Mouse (Mus musculus) neural tube, embryonic 13.5 days (tissue): ENCODE data around the gene 4930544G11Rik. TPM values are rescaled to one million over a fixed set of nuclear protein-coding genes. Genes with fewer than 3 reads are reported as not detected.
A peak's percentile ranks its signal among the peaks of the same experiment; 100 is the strongest.

ENCODE experiments used
- ATAC-seq: fragments of 200-750 bp; cut with Nextera tagmentation; 2 replicates; pipeline ENCODE4 v1.8.0; 2017; ENCODE audit warnings: low read depth, mild to moderate bottlenecking, moderate TSS enrichment, moderate library complexity
- H3K27ac ChIP-seq: fragments of 300-500 bp; sonication (generic); replicated peaks from 2 replicates; pipeline ENCODE4 v1.5.1; 2015; ENCODE audit warnings: moderate library complexity, mild to moderate bottlenecking, inconsistent platforms
- H3K27me3 ChIP-seq: fragments of 300-500 bp; sonication (generic); 2 replicates; pipeline ENCODE4 v1.6.1; 2015; ENCODE audit warnings: mild to moderate bottlenecking, inconsistent platforms
- H3K36me3 ChIP-seq: fragments of 300-500 bp; sonication (generic); 2 replicates; pipeline ENCODE4 v1.6.1; 2015; ENCODE audit warnings: mild to moderate bottlenecking, inconsistent platforms
- H3K4me1 ChIP-seq: fragments of 300-500 bp; sonication (generic); replicated peaks from 2 replicates; pipeline ENCODE4 v1.6.1; 2015; ENCODE audit warnings: inconsistent platforms
- H3K4me2 ChIP-seq: fragments of 300-500 bp; sonication (generic); 2 replicates; pipeline ENCODE4 v1.6.1; 2015; ENCODE audit warnings: inconsistent platforms, mild to moderate bottlenecking, moderate library complexity
- H3K4me3 ChIP-seq: fragments of 300-500 bp; sonication (generic); 2 replicates; pipeline ENCODE4 v1.5.1; 2015; ENCODE audit warnings: mild to moderate bottlenecking, inconsistent platforms
- H3K9ac ChIP-seq: fragments of 300-500 bp; sonication (generic); 2 replicates; pipeline ENCODE4 v1.6.1; 2015; ENCODE audit warnings: moderate library complexity, mild to moderate bottlenecking, inconsistent platforms
- H3K9me3 ChIP-seq: fragments of 300-500 bp; sonication (generic); 2 replicates; pipeline ENCODE4 v1.6.1; 2016; ENCODE audit warnings: inconsistent platforms
- WGBS: fragments of 180-500 bp; shearing (Covaris S2); methylation state at CpG from one replicate; pipeline ENCODE4 v1.1.7; 2015; 5-methylcytosine and 5-hydroxymethylcytosine counted together
- polyA plus RNA-seq: library from polyadenylated mRNA; unstranded; fragments of >200 nt; fragmentation: Nextera tagmentation; extraction: Ambion mirVana; gene quantifications from 2 replicates; pipeline ENCODE4 v1.2.1, GENCODE M21; 2015

The 4930544G11Rik gene
- polyA plus RNA-seq: not detected in 2 replicates

- Histone ChIP-seq H3K36me3 (no peaks in the 10 kb centered on the region), H3K9me3 (no peaks in the 10 kb centered on the region; the same call in 1 of the 2 replicates), H3K27ac (no peak within 1 kb of the TSS), H3K4me2 (no peak within 1 kb of the TSS), H3K4me3 (no peak within 1 kb of the TSS), H3K4me1 (no peaks in the 10 kb centered on the region), H3K9ac (no peak within 1 kb of the TSS), H3K27me3 (no peaks in the 10 kb centered on the region)
- WGBS: 96% methylated on average over 10 of the region's 10 CpGs
- no peak for ATAC-seq
Observed at GRCm38 (mm10) chr6:65952309-65952708, at the start of gene 4930544G11Rik. Gene 4930544G11Rik, plus strand, starts transcription at chr6:65952609.

GRCm38 (mm10) chr6:65906657-65907182, 45.7 kb upstream of the 4930544G11Rik start:
- ATAC-seq: no peak
- Histone ChIP-seq H3K36me3 (0 out of 2 replicates have a peak, but pooled peaks cover 5% of the 10 kb centered on the region), H3K9me3 (no peaks in the 10 kb centered on the region), H3K27ac (no peak overlapping the region), H3K4me3 (no peak overlapping the region), H3K9ac (no peak overlapping the region), H3K4me1 (no peaks in the 10 kb centered on the region), H3K4me2 (no peak overlapping the region), H3K27me3 (no peaks in the 10 kb centered on the region)
- 91% methylated on average over 2 of the region's 2 CpGs for WGBS

GRCm38 (mm10) chr6:65915421-65915820, 37.0 kb upstream of the 4930544G11Rik start:
- 48% methylated on average over 5 of the region's 5 CpGs for WGBS
- H3K36me3 ChIP-seq: no peaks in the 10 kb centered on the region
- no peak overlapping the region for H3K9ac ChIP-seq
- no peak overlapping the region for H3K4me3 ChIP-seq
- no peaks in the 10 kb centered on the region for H3K4me1 ChIP-seq
- H3K4me2 ChIP-seq: no peak overlapping the region
- peaks cover under 1% of the 10 kb centered on the region; the same call in 1 of the 2 replicates for H3K27me3 ChIP-seq
- no peak for ATAC-seq
- no peak overlapping the region for H3K27ac ChIP-seq
- H3K9me3 ChIP-seq: no peaks in the 10 kb centered on the region

- ATAC-seq: no peak
- Histone ChIP-seq H3K4me3 (no peak overlapping the region), H3K27ac (no peak overlapping the region), H3K36me3 (no peaks in the 10 kb centered on the region), H3K4me2 (no peak overlapping the region), H3K9me3 (no peaks in the 10 kb centered on the region), H3K9ac (no peak overlapping the region), H3K27me3 (peaks cover 14% of the 10 kb centered on the region), H3K4me1 (peaks cover 17% of the 10 kb centered on the region)
- 86% methylated on average over 3 of the region's 3 CpGs for WGBS
Observed at GRCm38 (mm10) chr6:65921703-65922102, 30.7 kb upstream of the 4930544G11Rik start.

- Histone ChIP-seq H3K4me3 (no peak overlapping the region), H3K4me2 (no peak overlapping the region), H3K4me1 (peaks cover 17% of the 10 kb centered on the region), H3K27ac (no peak overlapping the region), H3K9me3 (no peaks in the 10 kb centered on the region), H3K9ac (no peak overlapping the region), H3K36me3 (no peaks in the 10 kb centered on the region), H3K27me3 (peaks cover 14% of the 10 kb centered on the region)
- whole genome bisulfite sequencing: 10% methylated on average over 4 of the region's 4 CpGs
- peak; percentile 51; the same call in 1 of the 2 replicates for ATAC-seq
Observed at GRCm38 (mm10) chr6:65923501-65924084, 28.8 kb upstream of the 4930544G11Rik start.

- peak; percentile 68 for ATAC-seq
- no peak overlapping the region for H3K9ac ChIP-seq
- no peak overlapping the region for H3K4me3 ChIP-seq
- no peaks in the 10 kb centered on the region for H3K9me3 ChIP-seq
- H3K27me3 ChIP-seq: peaks cover 15% of the 10 kb centered on the region
- peaks cover 17% of the 10 kb centered on the region for H3K4me1 ChIP-seq
- 60% methylated on average over 3 of the region's 3 CpGs for WGBS
- no peaks in the 10 kb centered on the region for H3K36me3 ChIP-seq
- H3K4me2 ChIP-seq: no peak overlapping the region
- H3K27ac ChIP-seq: no peak overlapping the region
Observed at GRCm38 (mm10) chr6:65925737-65926333, 26.6 kb upstream of the 4930544G11Rik start.

GRCm38 (mm10) chr6:65930523-65930922, 21.9 kb upstream of the 4930544G11Rik start:
- Histone ChIP-seq H3K36me3 (no peaks in the 10 kb centered on the region), H3K27me3 (peaks cover 5% of the 10 kb centered on the region), H3K4me1 (peaks cover 19% of the 10 kb centered on the region), H3K27ac (no peak overlapping the region), H3K9ac (no peak overlapping the region), H3K4me2 (no peak overlapping the region), H3K9me3 (no peaks in the 10 kb centered on the region), H3K4me3 (no peak overlapping the region)
- no peak for ATAC-seq
- WGBS: 87% methylated on average over 1 of the region's 1 CpGs

GRCm38 (mm10) chr6:65932776-65933175, 19.6 kb upstream of the 4930544G11Rik start:
- WGBS: 15% methylated on average over 1 of the region's 1 CpGs
- no peak overlapping the region for H3K4me2 ChIP-seq
- H3K36me3 ChIP-seq: no peaks in the 10 kb centered on the region
- no peak overlapping the region for H3K4me3 ChIP-seq
- H3K27me3 ChIP-seq: peaks cover 5% of the 10 kb centered on the region
- no peak overlapping the region for H3K9ac ChIP-seq
- ATAC-seq: no peak
- H3K27ac ChIP-seq: no peak overlapping the region
- H3K4me1 ChIP-seq: peaks cover 19% of the 10 kb centered on the region
- no peaks in the 10 kb centered on the region for H3K9me3 ChIP-seq

GRCm38 (mm10) chr6:65933177-65933576, 19.2 kb upstream of the 4930544G11Rik start:
- 9% methylated on average over 4 of the region's 4 CpGs for WGBS
- H3K4me1 ChIP-seq: peaks cover 19% of the 10 kb centered on the region
- ATAC-seq: peak; percentile 84
- no peaks in the 10 kb centered on the region for H3K36me3 ChIP-seq
- peaks cover 5% of the 10 kb centered on the region for H3K27me3 ChIP-seq
- H3K27ac ChIP-seq: no peak overlapping the region
- no peaks in the 10 kb centered on the region for H3K9me3 ChIP-seq
- no peak overlapping the region for H3K9ac ChIP-seq
- no peak overlapping the region for H3K4me2 ChIP-seq
- H3K4me3 ChIP-seq: no peak overlapping the region

GRCm38 (mm10) chr6:65935566-65936281, 16.7 kb upstream of the 4930544G11Rik start:
- H3K4me2 ChIP-seq: no peak overlapping the region
- no peak for ATAC-seq
- no peak overlapping the region for H3K9ac ChIP-seq
- H3K36me3 ChIP-seq: no peaks in the 10 kb centered on the region
- H3K4me1 ChIP-seq: peaks cover 19% of the 10 kb centered on the region
- H3K27ac ChIP-seq: no peak overlapping the region
- 84% methylated on average over 7 of the region's 7 CpGs for WGBS
- H3K9me3 ChIP-seq: no peaks in the 10 kb centered on the region
- H3K4me3 ChIP-seq: no peak overlapping the region
- no peaks in the 10 kb centered on the region for H3K27me3 ChIP-seq

GRCm38 (mm10) chr6:65950492-65950891, 1.9 kb upstream of the 4930544G11Rik start:
- 65% methylated on average over 6 of the region's 6 CpGs for WGBS
- no peaks in the 10 kb centered on the region; the same call in 1 of the 2 replicates for H3K9me3 ChIP-seq
- H3K36me3 ChIP-seq: no peaks in the 10 kb centered on the region
- H3K4me3 ChIP-seq: no peak overlapping the region
- no peak overlapping the region for H3K4me2 ChIP-seq
- no peaks in the 10 kb centered on the region for H3K4me1 ChIP-seq
- H3K9ac ChIP-seq: no peak overlapping the region
- H3K27ac ChIP-seq: no peak overlapping the region
- H3K27me3 ChIP-seq: no peaks in the 10 kb centered on the region
- no peak for ATAC-seq
